Mouse (Mus musculus): Measurements from ENCODE around the gene Gjb6. TPM values are rescaled to one million over a fixed set of nuclear protein-coding genes. Genes with fewer than 3 reads are reported as not detected.
A peak's percentile ranks its signal among the peaks of the same experiment; 100 is the strongest.

The Gjb6 gene
- 0.14 and 0.21 TPM in 2 replicates for polyA plus RNA-seq (2016; fragmentation: Nextera tagmentation; extraction: Ambion mirVana)

DNA sequence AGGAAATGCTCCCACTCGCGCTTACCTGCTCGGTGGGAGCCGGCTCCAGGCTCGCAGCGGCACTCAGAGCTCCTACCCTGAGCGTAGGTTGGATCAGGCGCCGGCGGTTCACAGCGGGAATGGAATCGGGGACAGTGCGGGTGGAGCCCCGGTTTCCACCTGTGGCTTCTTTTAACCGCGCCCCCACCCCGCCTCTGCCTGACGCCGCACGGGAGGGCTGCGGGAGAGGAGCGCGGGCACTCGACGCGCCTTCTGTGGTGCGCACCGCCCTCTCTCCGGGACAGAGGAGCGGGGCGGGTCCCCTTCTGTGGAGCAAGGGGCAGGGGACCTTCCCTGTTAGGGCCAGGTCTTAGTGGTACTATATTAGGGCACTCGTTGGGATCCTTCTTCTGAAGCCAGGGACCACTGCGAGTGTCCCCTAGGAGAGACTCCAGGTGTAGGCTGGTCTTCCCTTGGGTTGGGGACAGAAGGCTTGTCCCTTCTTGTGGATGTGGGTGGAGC is at the start of gene Gjb6:
TSS of gene Gjb6 (minus strand) at position 451 of the 501 bp plus-strand sequence.
- H3K27me3 ChIP-seq (replicated peaks) = peaks cover 85% of the 10 kb centered on the region
- peak within 1 kb of the TSS; percentile 68 for H3K4me2 ChIP-seq
- no peak within 1 kb of the TSS for H3K9ac ChIP-seq
- no peaks in the 10 kb centered on the region for H3K36me3 ChIP-seq
- peaks cover 7% of the 10 kb centered on the region for H3K4me1 ChIP-seq (replicated peaks)
- peak within 1 kb of the TSS; percentile 36 for H3K4me3 ChIP-seq
- 2% methylated on average over 33 of the region's 33 CpGs for WGBS
- no peak for ATAC-seq (ENCODE audit: insufficient number of reproducible peaks, low FRiP score)
- H3K27ac ChIP-seq (ENCODE audit: poor library complexity, severe bottlenecking) = no peak within 1 kb of the TSS
- H3K9me3 ChIP-seq (replicated peaks) = no peaks in the 10 kb centered on the region

DNA sequence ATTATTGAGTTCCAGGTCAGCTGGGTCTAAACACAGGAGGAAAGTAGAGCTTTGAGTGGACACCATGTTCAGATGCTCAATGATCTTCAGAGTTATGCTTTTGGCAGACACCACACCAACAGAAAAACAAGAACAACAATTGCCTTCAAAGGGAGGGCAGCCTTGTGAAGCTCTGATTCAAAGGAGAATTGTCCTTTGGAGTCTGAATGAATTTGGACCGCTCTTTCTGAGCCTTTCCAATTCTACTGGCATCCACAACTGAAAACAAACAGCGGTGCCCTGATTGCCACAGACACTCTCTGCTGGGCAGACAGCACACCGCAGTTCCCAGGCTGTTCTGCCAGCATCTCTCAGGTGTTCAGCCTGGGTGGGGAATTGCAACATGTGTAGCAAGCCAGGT is 32.1 kb upstream of the Gjb6 start:
- no peak overlapping the region for H3K9ac ChIP-seq
- 83% methylated on average over 3 of the region's 3 CpGs for WGBS
- ATAC-seq (ENCODE audit: insufficient number of reproducible peaks, low FRiP score) = no peak
- H3K36me3 ChIP-seq = no peaks in the 10 kb centered on the region
- H3K27me3 ChIP-seq (replicated peaks) = peaks cover 9% of the 10 kb centered on the region; the same call in 1 of the 2 replicates
- H3K4me1 ChIP-seq (replicated peaks) = no peaks in the 10 kb centered on the region
- H3K9me3 ChIP-seq (replicated peaks) = peaks cover 4% of the 10 kb centered on the region; the same call in 1 of the 2 replicates
- H3K4me2 ChIP-seq = no peak overlapping the region
- no peak overlapping the region for H3K4me3 ChIP-seq
- no peak overlapping the region for H3K27ac ChIP-seq (ENCODE audit: poor library complexity, severe bottlenecking)

DNA sequence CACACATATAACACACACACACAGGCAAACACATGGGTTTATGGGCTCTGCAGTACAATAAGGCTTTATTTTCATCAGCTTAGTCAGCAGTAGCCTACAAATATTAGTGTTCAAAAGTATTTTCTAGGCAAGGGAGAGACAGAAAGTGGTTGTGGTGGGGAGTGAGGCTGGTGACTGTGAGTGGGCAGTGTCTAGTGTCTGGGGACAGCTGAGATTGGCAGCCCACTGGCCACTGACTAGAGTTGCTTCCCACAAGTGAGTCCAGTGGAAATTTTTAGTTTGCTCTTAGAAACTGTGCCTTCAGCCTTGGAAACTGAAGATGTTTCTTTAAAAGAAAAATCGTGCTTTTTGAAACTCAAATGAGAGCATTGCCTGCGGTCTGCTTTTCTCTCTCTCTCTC is 28.4 kb upstream of the Gjb6 start:
- H3K4me2 ChIP-seq = no peak overlapping the region
- no peak overlapping the region for H3K4me3 ChIP-seq
- no peak overlapping the region for H3K9ac ChIP-seq
- ATAC-seq (ENCODE audit: insufficient number of reproducible peaks, low FRiP score) = no peak
- H3K27ac ChIP-seq (ENCODE audit: poor library complexity, severe bottlenecking) = no peak overlapping the region
- H3K27me3 ChIP-seq (replicated peaks) = peaks cover 9% of the 10 kb centered on the region; the same call in 1 of the 2 replicates
- no peaks in the 10 kb centered on the region for H3K4me1 ChIP-seq (replicated peaks)
- H3K9me3 ChIP-seq (replicated peaks) = no peaks in the 10 kb centered on the region
- 44% methylated on average over 2 of the region's 2 CpGs for WGBS
- no peaks in the 10 kb centered on the region for H3K36me3 ChIP-seq

DNA sequence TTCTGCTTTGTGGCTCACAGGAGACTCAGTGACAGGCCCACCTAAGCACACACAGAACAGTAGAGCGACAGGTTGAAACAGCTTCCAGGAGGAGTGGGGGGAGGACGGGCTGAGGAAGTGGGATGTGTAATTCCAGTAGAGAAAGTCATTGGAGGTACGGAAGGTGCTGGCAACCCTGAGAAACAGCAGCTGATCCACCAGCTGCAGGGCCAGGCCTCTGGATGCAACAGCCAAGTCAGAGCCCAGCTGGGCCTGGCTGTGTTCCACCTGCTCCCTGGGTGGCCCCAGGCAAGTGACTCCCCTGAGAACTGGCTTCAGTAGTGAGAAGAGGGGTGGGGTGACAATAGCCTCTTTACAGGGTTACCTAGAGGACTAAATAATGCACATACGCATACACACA is 27.8 kb upstream of the Gjb6 start:
- Histone ChIP-seq H3K4me2 (no peak overlapping the region), H3K4me1 (replicated peaks) (no peaks in the 10 kb centered on the region), H3K9ac (no peak overlapping the region), H3K27me3 (replicated peaks) (peaks cover 9% of the 10 kb centered on the region; the same call in 1 of the 2 replicates), H3K4me3 (no peak overlapping the region), H3K9me3 (replicated peaks) (no peaks in the 10 kb centered on the region), H3K36me3 (no peaks in the 10 kb centered on the region), H3K27ac (ENCODE audit: poor library complexity, severe bottlenecking) (no peak overlapping the region)
- ATAC-seq (ENCODE audit: insufficient number of reproducible peaks, low FRiP score) = no peak
- 69% methylated on average over 4 of the region's 4 CpGs for WGBS

DNA sequence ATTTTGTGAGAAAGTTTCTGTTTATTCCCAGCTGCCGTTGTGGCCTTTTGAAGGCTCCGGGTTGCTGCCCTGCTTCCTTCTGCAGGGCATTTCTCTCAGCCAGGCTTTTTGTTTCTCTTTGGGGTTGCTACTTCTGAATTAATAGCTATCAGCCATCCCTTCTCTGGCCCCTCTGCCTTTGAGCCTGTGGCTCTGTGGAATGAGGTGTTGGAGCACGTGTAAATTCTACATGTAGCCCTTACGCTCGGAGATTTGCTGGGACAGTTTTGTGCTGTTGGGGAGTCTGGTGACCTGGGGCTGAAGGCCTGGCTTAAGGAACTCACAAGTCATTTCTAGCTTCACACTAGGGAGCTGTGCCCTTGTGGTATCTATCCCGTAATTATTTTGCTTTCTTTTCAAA is 21.5 kb upstream of the Gjb6 start:
- no peak overlapping the region for H3K9ac ChIP-seq
- no peak overlapping the region for H3K27ac ChIP-seq (ENCODE audit: poor library complexity, severe bottlenecking)
- no peaks in the 10 kb centered on the region for H3K4me1 ChIP-seq (replicated peaks)
- H3K27me3 ChIP-seq (replicated peaks) = peaks cover 23% of the 10 kb centered on the region
- no peak for ATAC-seq (ENCODE audit: insufficient number of reproducible peaks, low FRiP score)
- no peak overlapping the region for H3K4me3 ChIP-seq
- H3K9me3 ChIP-seq (replicated peaks) = 0 out of 2 replicates have a peak, but pooled peaks cover 4% of the 10 kb centered on the region
- WGBS = 40% methylated on average over 6 of the region's 6 CpGs
- H3K36me3 ChIP-seq = no peaks in the 10 kb centered on the region
- H3K4me2 ChIP-seq = no peak overlapping the region

DNA sequence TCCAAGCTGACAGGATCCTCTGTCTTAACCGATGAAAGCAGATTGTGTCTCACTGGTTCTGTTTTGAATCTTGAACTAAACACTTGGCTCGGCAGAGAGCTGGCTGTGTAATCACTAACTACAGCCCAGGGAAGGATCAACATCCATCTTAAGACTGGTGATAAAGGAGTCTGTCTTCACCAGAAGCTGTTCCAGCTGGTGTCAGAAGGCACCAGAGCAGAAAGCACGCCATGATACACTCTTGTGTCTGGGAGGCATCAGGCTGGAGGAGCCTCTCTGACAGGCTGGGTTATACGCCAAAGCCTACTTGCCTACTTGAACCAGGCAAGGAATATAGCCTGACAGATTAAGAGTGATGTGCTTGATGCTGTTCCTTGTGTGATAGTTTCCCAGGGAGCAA is 12.3 kb upstream of the Gjb6 start:
- Histone ChIP-seq H3K27ac (ENCODE audit: poor library complexity, severe bottlenecking) (no peak overlapping the region), H3K4me1 (replicated peaks) (peaks cover 12% of the 10 kb centered on the region), H3K9ac (no peak overlapping the region), H3K4me2 (no peak overlapping the region), H3K36me3 (no peaks in the 10 kb centered on the region), H3K9me3 (replicated peaks) (0 out of 2 replicates have a peak, but pooled peaks cover under 1% of the 10 kb centered on the region), H3K27me3 (replicated peaks) (peaks cover 35% of the 10 kb centered on the region), H3K4me3 (no peak overlapping the region)
- 18% methylated on average over 4 of the region's 4 CpGs for WGBS
- no peak for ATAC-seq (ENCODE audit: insufficient number of reproducible peaks, low FRiP score)

DNA sequence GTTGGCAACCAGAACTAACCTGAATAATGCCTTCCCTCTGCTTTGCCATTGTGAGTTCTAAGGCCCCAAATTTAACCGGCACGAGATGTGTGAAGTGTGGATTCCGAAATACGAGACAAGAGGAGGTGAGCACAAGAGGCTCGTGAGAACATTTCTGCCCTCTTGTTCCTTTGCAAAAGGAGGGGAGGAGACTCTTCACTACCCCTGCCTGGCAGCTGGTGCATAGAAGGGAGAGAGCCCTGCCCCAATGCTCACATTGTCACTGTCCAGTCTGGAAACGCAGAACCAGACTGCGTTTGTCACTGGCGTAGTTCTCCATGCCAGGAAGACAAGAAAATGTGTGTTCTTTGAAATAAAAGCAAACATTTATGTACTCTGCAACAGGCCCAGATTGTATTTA is 1.9 kb upstream of the Gjb6 start:
- ATAC-seq (ENCODE audit: insufficient number of reproducible peaks, low FRiP score) = no peak
- H3K27me3 ChIP-seq (replicated peaks) = peaks cover 84% of the 10 kb centered on the region
- H3K9me3 ChIP-seq (replicated peaks) = no peaks in the 10 kb centered on the region
- H3K36me3 ChIP-seq = no peaks in the 10 kb centered on the region
- H3K4me1 ChIP-seq (replicated peaks) = peaks cover 7% of the 10 kb centered on the region
- no peak overlapping the region for H3K27ac ChIP-seq (ENCODE audit: poor library complexity, severe bottlenecking)
- no peak overlapping the region for H3K4me2 ChIP-seq
- WGBS = 70% methylated on average over 8 of the region's 8 CpGs
- no peak overlapping the region for H3K4me3 ChIP-seq
- no peak overlapping the region for H3K9ac ChIP-seq

DNA sequence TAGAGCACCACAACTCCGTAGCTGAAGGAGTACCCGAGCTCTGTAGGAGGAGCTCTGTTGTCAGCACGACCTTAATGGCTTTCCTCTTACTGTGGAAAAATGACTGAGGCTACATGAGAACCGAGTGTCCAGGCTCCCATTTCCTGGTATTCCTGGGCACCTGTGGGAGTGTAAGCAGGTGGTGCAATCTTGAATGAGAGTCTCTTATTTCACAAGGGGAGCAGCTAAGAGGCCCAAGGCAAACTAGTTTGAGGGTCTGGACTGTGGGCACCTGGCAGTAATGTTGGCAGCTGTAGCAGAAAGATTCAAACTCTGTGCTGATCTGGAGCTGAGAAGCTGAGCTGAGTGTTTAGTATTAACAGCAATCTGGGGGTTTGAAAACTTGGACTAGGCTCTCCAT is 6.0 kb downstream of the Gjb6 start:
- H3K27ac ChIP-seq (ENCODE audit: poor library complexity, severe bottlenecking) = no peak overlapping the region
- H3K9ac ChIP-seq = no peak overlapping the region

DNA sequence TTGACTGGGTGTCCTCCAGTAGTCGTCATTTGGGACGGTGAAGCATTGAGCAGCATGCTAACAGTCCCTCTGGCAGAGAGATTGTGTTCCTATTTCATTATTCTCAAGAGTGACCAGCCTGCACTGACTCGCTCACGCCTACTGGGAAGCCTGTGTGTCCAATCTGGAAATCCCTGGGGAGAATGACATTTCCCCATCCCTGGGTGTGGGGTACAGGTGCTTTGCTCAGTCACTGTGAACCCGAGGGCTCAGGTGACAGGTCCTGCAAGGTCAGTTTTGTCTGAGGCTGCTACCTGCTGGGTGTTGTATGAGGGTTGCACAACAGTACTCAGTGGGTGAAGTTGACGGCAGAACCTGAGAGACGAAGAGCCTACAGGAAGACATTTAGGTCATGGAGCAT is 11.1 kb downstream of the Gjb6 start:
- H3K9me3 ChIP-seq (replicated peaks) = no peaks in the 10 kb centered on the region
- no peak overlapping the region for H3K9ac ChIP-seq
- peaks cover 16% of the 10 kb centered on the region for H3K27me3 ChIP-seq (replicated peaks)
- H3K4me1 ChIP-seq (replicated peaks) = no peaks in the 10 kb centered on the region
- no peak overlapping the region for H3K4me2 ChIP-seq
- no peaks in the 10 kb centered on the region for H3K36me3 ChIP-seq
- no peak overlapping the region for H3K4me3 ChIP-seq
- no peak for ATAC-seq (ENCODE audit: insufficient number of reproducible peaks, low FRiP score)
- 85% methylated on average over 7 of the region's 7 CpGs for WGBS
- H3K27ac ChIP-seq (ENCODE audit: poor library complexity, severe bottlenecking) = no peak overlapping the region

More for the DNA sequence above, 6.0 kb downstream of the Gjb6 start:
- H3K4me1 ChIP-seq (replicated peaks) = no peaks in the 10 kb centered on the region
- no peak for ATAC-seq (ENCODE audit: insufficient number of reproducible peaks, low FRiP score)
- H3K4me3 ChIP-seq = no peak overlapping the region
- H3K9me3 ChIP-seq (replicated peaks) = no peaks in the 10 kb centered on the region
- 62% methylated on average over 4 of the region's 4 CpGs for WGBS
- no peak overlapping the region for H3K4me2 ChIP-seq
- peaks cover 30% of the 10 kb centered on the region for H3K27me3 ChIP-seq (replicated peaks)
- H3K36me3 ChIP-seq = no peaks in the 10 kb centered on the region

DNA sequence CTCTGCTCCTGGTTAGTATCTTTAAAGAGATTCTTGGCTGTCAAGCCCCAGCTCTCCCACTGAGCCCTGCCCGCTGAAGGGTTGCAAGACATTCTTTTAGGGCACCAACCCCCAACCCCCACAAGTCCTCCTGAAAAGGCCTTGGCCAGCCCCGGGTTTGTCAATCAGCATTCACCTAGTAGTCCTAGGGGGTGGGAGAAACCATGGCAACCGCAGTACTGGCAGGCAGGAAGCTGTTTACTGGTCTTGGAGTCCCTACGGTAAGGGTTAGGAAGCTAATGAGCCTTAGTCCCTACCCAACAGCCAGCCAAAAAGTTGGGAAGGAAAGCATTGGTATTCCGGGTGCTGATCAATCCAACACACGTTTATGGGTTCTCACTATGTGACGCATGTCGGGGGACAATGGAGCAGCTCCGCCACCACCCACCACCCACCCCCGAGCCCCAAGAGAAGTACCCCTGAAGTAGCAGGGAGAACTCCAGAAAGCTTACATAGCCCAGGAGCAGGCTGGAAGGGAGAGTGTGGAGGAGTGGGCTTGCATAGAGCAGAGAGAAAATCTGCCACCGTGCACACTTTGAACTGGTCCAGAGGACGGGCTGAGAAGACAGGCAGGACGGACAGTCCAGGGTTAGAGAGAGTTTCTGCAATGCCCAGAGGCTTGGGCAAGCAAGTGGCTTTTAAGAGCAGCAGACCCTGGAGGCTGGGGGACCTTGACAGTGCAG is 17.4 kb downstream of the Gjb6 start, which contains the start of gene Gm4491:
TSS of gene Gm4491 (minus strand) at position 61 of the 722 bp plus-strand sequence.
- ATAC-seq (ENCODE audit: insufficient number of reproducible peaks, low FRiP score) = no peak
- WGBS = 22% methylated on average over 13 of the region's 13 CpGs
- H3K36me3 ChIP-seq = no peaks in the 10 kb centered on the region
- peaks cover 54% of the 10 kb centered on the region for H3K27me3 ChIP-seq (replicated peaks)
- H3K27ac ChIP-seq (ENCODE audit: poor library complexity, severe bottlenecking) = no peak within 1 kb of the TSS
- no peak within 1 kb of the TSS for H3K4me3 ChIP-seq
- H3K4me2 ChIP-seq = no peak within 1 kb of the TSS
- H3K9ac ChIP-seq = no peak within 1 kb of the TSS
- H3K9me3 ChIP-seq (replicated peaks) = no peaks in the 10 kb centered on the region
- H3K4me1 ChIP-seq (replicated peaks) = 0 out of 2 replicates have a peak, but pooled peaks cover 3% of the 10 kb centered on the region

DNA sequence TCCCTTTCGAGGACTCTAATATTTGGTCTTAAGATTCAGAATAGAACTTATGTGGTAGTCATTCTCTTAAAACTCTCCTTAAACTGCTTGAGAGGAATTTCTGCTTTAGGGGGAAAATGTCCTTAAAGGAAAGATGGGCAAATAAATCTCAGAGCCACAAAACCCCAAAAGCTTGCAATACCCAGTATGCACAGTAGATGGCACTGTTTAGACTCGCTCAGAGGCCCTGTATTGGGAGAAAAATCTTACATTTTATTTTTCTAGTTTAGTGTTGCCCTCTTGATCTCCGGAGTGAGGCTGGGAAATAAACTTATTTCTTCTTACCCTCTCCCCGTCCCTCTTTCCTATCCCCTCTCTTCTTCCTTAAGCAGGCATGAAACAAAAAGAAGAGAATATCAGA is 24.2 kb downstream of the Gjb6 start:
- Histone ChIP-seq H3K9me3 (replicated peaks) (no peaks in the 10 kb centered on the region), H3K27ac (ENCODE audit: poor library complexity, severe bottlenecking) (no peak overlapping the region), H3K4me3 (no peak overlapping the region), H3K27me3 (replicated peaks) (peaks cover 61% of the 10 kb centered on the region), H3K4me1 (replicated peaks) (peaks cover 6% of the 10 kb centered on the region), H3K9ac (no peak overlapping the region), H3K4me2 (no peak overlapping the region), H3K36me3 (no peaks in the 10 kb centered on the region)
- ATAC-seq (ENCODE audit: insufficient number of reproducible peaks, low FRiP score) = no peak
- 5% methylated on average over 4 of the region's 4 CpGs for WGBS
